ENCODE assay signal across 1 mouse cellular context in genomic region chr19:41991926-41992477, GRCm38 (mm10).
TF ChIP-seq lines count a peak whose summit lies in the region.

No protein-coding gene starts in this region.

TF ChIP-seq in myocyte, 11 proteins besides CTCF, POLR2A, EP300 and RAD21 (continued from another document):
- no peak for TF ChIP-seq TCF3 (IDR thresholded peaks at IDR 0.05; ENCODE audit: insufficient read length, low read depth)
- TF ChIP-seq MYOD1 (IDR thresholded peaks at IDR 0.05; ENCODE audit: control insufficient read depth in 1 of 3, insufficient read length in 2 of 3, low read depth in 2 of 3): no peak
- no peak for TF ChIP-seq MAX (IDR thresholded peaks at IDR 0.05; ENCODE audit: low read depth)
- TF ChIP-seq CEBPB (IDR thresholded peaks at IDR 0.05; ENCODE audit: insufficient read depth, poor library complexity, severe bottlenecking): no peak
- TF ChIP-seq E2F4 (IDR thresholded peaks at IDR 0.05; ENCODE audit: insufficient read depth): no peak
- TF ChIP-seq POLR2AphosphoS2 (IDR thresholded peaks at IDR 0.05; ENCODE audit: insufficient read length, low read depth): no peak
- TF ChIP-seq REST (IDR thresholded peaks at IDR 0.05; ENCODE audit: insufficient read depth, insufficient read length): no peak
- TF ChIP-seq TCF12 (IDR thresholded peaks at IDR 0.05; ENCODE audit: insufficient read depth, poor library complexity, severe bottlenecking): no peak
- TF ChIP-seq SRF (IDR thresholded peaks at IDR 0.05; ENCODE audit: control insufficient read depth, insufficient read length, low read depth): no peak
- no peak for TF ChIP-seq MYOG (IDR thresholded peaks at IDR 0.05; ENCODE audit: control insufficient read depth in 1 of 3, insufficient read depth in 1 of 3, insufficient read length in 2 of 3, low read depth in 2 of 3)
